Mouse (Mus musculus): ENCODE results near the gene Aven.

- no peak for TF ChIP-seq EP300 (IDR thresholded peaks at IDR 0.05; ENCODE audit: low read depth)
- no peak for TF ChIP-seq CTCF (IDR thresholded peaks at IDR 0.05; ENCODE audit: low read depth)
Measured at GRCm38 (mm10) chr2:112490483-112491196, 2.1 kb upstream of the Aven start.

Data from heart, postnatal 0 days (tissue).